Mouse (Mus musculus): ENCODE data around the gene Cngb1.

- TF ChIP-seq GATA1 (IDR thresholded peaks at IDR 0.05; ENCODE audit: low read length): no peak
- no peak for TF ChIP-seq TAL1 (IDR thresholded peaks at IDR 0.05; ENCODE audit: low read length)
Observed at GRCm38 (mm10) chr8:95313857-95314256, 7.5 kb upstream of the Cngb1 start.

Data from erythroblast, embryonic 14.5 days (primary cell).